Mouse (Mus musculus): ENCODE results near the gene Tbc1d9b.

DNA sequence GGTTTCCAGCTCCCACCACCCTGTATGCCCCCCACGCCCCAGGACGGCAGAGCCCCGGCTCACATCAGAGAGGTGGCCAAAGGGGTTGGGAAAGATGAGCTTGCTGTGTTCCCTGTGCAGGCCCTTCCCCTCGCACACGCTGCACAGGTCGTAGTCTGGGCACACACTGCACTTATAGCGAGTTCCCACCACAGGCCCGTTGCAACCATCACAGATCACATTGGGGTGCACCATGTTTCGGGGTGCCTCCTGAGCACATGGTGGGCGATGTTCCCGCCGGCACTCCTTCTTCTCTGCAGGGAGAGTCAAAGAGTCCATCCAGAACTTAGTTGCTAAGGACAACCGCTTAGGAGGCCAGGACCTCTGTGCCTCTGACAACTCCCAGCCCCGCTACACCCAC is 76.1 kb downstream of the Tbc1d9b start:
- TF ChIP-seq CTCF (IDR thresholded peaks at IDR 0.05; ENCODE audit: borderline replicate concordance, control insufficient read depth, extremely low read depth, insufficient read depth, low read length, poor library complexity) (no peak), POLR2A (IDR thresholded peaks at IDR 0.05; ENCODE audit: control insufficient read depth, extremely low read depth, insufficient read depth, low read length, poor library complexity) (no peak)
